Mouse (Mus musculus) midbrain, embryonic 12.5 days (tissue): ENCODE results near the gene Dvl1. TPM values are rescaled to one million over a fixed set of nuclear protein-coding genes. Genes with fewer than 3 reads are reported as not detected.

ENCODE experiments used
- ATAC-seq: fragments of 200-750 bp; cut with Nextera tagmentation; 2 replicates; pipeline ENCODE4 v1.8.0; 2017; ENCODE audit warnings: low read depth, moderate TSS enrichment, moderate library complexity; ENCODE audit not compliant: low FRiP score
- H3K27ac ChIP-seq: fragments of 300-500 bp; sonication (generic); replicated peaks from 2 replicates; pipeline ENCODE4 v1.5.1; 2016; ENCODE audit warnings: mild to moderate bottlenecking
- H3K27me3 ChIP-seq: fragments of 300-500 bp; sonication (generic); 2 replicates; pipeline ENCODE4 v1.6.1; 2016; ENCODE audit warnings: mild to moderate bottlenecking
- H3K36me3 ChIP-seq: fragments of 300-500 bp; sonication (generic); 2 replicates; pipeline ENCODE4 v1.6.1; 2016
- H3K4me1 ChIP-seq: fragments of 300-500 bp; sonication (generic); 2 replicates; pipeline ENCODE4 v1.6.1; 2016
- H3K4me2 ChIP-seq: fragments of 300-500 bp; sonication (generic); replicated peaks from 2 replicates; pipeline ENCODE4 v1.6.1; 2016; ENCODE audit warnings: mild to moderate bottlenecking, moderate library complexity
- H3K4me3 ChIP-seq: fragments of 300-500 bp; sonication (generic); 2 replicates; pipeline ENCODE4 v1.5.1; 2016; ENCODE audit warnings: mild to moderate bottlenecking
- H3K9ac ChIP-seq: fragments of 300-500 bp; sonication (generic); replicated peaks from 2 replicates; pipeline ENCODE4 v1.6.1; 2016; ENCODE audit warnings: mild to moderate bottlenecking, moderate library complexity
- H3K9me3 ChIP-seq: fragments of 300-500 bp; sonication (generic); 2 replicates; pipeline ENCODE4 v1.6.1; 2016; ENCODE audit warnings: mild to moderate bottlenecking
- WGBS: fragments of 180-500 bp; shearing (Covaris S2); methylation state at CpG from one replicate; pipeline ENCODE4 v1.1.7; 2016; 5-methylcytosine and 5-hydroxymethylcytosine counted together
- polyA plus RNA-seq: library from polyadenylated mRNA; unstranded; fragments of >200 nt; fragmentation: Nextera tagmentation; extraction: Ambion mirVana; gene quantifications from 2 replicates; pipeline ENCODE4 v1.2.1, GENCODE M21; 2016

Gene Dvl1
- polyA plus RNA-seq, 1 experiment from 2014 or later = 8.4 TPM

- peak overlapping the region; percentile 99 for H3K4me2 ChIP-seq
- no peak overlapping the region for H3K9ac ChIP-seq
- WGBS = 60% methylated on average over 8 of the region's 8 CpGs
- H3K9me3 ChIP-seq = no peaks in the 10 kb centered on the region
- peaks cover 25% of the 10 kb centered on the region for H3K4me1 ChIP-seq
- H3K4me3 ChIP-seq = peak overlapping the region; percentile 91
- peaks cover 35% of the 10 kb centered on the region for H3K36me3 ChIP-seq
- ATAC-seq = no peak
- peak overlapping the region; percentile 49; the same call in 1 of the 2 replicates for H3K27ac ChIP-seq
- H3K27me3 ChIP-seq = no peaks in the 10 kb centered on the region
Measured at GRCm38 (mm10) chr4:155830596-155830995, 16.6 kb upstream of the Dvl1 start.

- H3K9ac ChIP-seq = peak within 1 kb of the TSS; percentile 94
- H3K4me3 ChIP-seq = peak within 1 kb of the TSS; percentile 91
- H3K27me3 ChIP-seq = no peaks in the 10 kb centered on the region
- H3K27ac ChIP-seq = peak within 1 kb of the TSS; percentile 87
- H3K36me3 ChIP-seq = peaks cover 32% of the 10 kb centered on the region; the same call in 1 of the 2 replicates
- H3K9me3 ChIP-seq = no peaks in the 10 kb centered on the region
- peaks cover 25% of the 10 kb centered on the region for H3K4me1 ChIP-seq
- H3K4me2 ChIP-seq = peak within 1 kb of the TSS; percentile 99
- under 1% methylated on average over 49 of the region's 49 CpGs for WGBS
- ATAC-seq = peak; percentile 92
Measured at GRCm38 (mm10) chr4:155831205-155831766, 15.9 kb upstream of the Dvl1 start, which contains the start of gene Aurkaip1. Aurkaip1 (plus strand) TSS chr4:155831272.

- 2% methylated on average over 25 of the region's 25 CpGs for WGBS
- Histone ChIP-seq H3K4me2 (peak overlapping the region; percentile 99), H3K9ac (peak overlapping the region; percentile 94), H3K27ac (peak overlapping the region; percentile 87), H3K4me1 (peaks cover 25% of the 10 kb centered on the region), H3K27me3 (no peaks in the 10 kb centered on the region), H3K9me3 (no peaks in the 10 kb centered on the region), H3K4me3 (peak overlapping the region; percentile 91), H3K36me3 (peaks cover 28% of the 10 kb centered on the region; the same call in 1 of the 2 replicates)
- no peak; the same call in 1 of the 2 replicates for ATAC-seq
Measured at GRCm38 (mm10) chr4:155831831-155832230, 15.4 kb upstream of the Dvl1 start.

GRCm38 (mm10) chr4:155832321-155832720 is 14.9 kb upstream of the Dvl1 start:
- peaks cover 25% of the 10 kb centered on the region for H3K4me1 ChIP-seq
- H3K4me3 ChIP-seq = peak overlapping the region; percentile 91
- H3K27ac ChIP-seq = no peak overlapping the region
- peaks cover 24% of the 10 kb centered on the region; the same call in 1 of the 2 replicates for H3K36me3 ChIP-seq
- WGBS = 57% methylated on average over 10 of the region's 10 CpGs
- peak overlapping the region; percentile 94 for H3K9ac ChIP-seq
- peak overlapping the region; percentile 99 for H3K4me2 ChIP-seq
- no peak for ATAC-seq
- no peaks in the 10 kb centered on the region for H3K27me3 ChIP-seq
- no peaks in the 10 kb centered on the region for H3K9me3 ChIP-seq

GRCm38 (mm10) chr4:155833234-155833633 is 14.0 kb upstream of the Dvl1 start:
- H3K27me3 ChIP-seq = no peaks in the 10 kb centered on the region
- H3K4me3 ChIP-seq = 0 out of 2 replicates have a peak overlapping the region, but pooled peaks have one; percentile 3
- no peak overlapping the region for H3K27ac ChIP-seq
- H3K9ac ChIP-seq = no peak overlapping the region
- no peak overlapping the region for H3K4me2 ChIP-seq
- peaks cover 25% of the 10 kb centered on the region for H3K4me1 ChIP-seq
- 85% methylated on average over 4 of the region's 4 CpGs for WGBS
- peaks cover 18% of the 10 kb centered on the region; the same call in 1 of the 2 replicates for H3K36me3 ChIP-seq
- ATAC-seq = no peak
- no peaks in the 10 kb centered on the region for H3K9me3 ChIP-seq

GRCm38 (mm10) chr4:155833836-155834235 is 13.4 kb upstream of the Dvl1 start:
- whole genome bisulfite sequencing = 40% methylated on average over 2 of the region's 2 CpGs
- Histone ChIP-seq H3K4me3 (no peak overlapping the region), H3K9me3 (no peaks in the 10 kb centered on the region), H3K27me3 (no peaks in the 10 kb centered on the region), H3K4me2 (no peak overlapping the region), H3K9ac (no peak overlapping the region), H3K4me1 (peaks cover 25% of the 10 kb centered on the region), H3K27ac (peak overlapping the region; percentile 27; the same call in 1 of the 2 replicates), H3K36me3 (peaks cover 18% of the 10 kb centered on the region; the same call in 1 of the 2 replicates)
- peak; percentile 21; the same call in 1 of the 2 replicates for ATAC-seq

GRCm38 (mm10) chr4:155837404-155838010 is 9.7 kb upstream of the Dvl1 start:
- Histone ChIP-seq H3K27me3 (peaks cover 14% of the 10 kb centered on the region), H3K9ac (no peak overlapping the region), H3K27ac (no peak overlapping the region), H3K4me3 (no peak overlapping the region), H3K36me3 (peaks cover 16% of the 10 kb centered on the region; the same call in 1 of the 2 replicates), H3K4me1 (peaks cover 41% of the 10 kb centered on the region), H3K9me3 (no peaks in the 10 kb centered on the region), H3K4me2 (no peak overlapping the region)
- 82% methylated on average over 11 of the region's 11 CpGs for WGBS
- no peak for ATAC-seq

- 0 out of 2 replicates have a peak, but pooled peaks cover 9% of the 10 kb centered on the region for H3K36me3 ChIP-seq
- H3K27me3 ChIP-seq = peaks cover 14% of the 10 kb centered on the region
- H3K4me1 ChIP-seq = peaks cover 33% of the 10 kb centered on the region
- no peak overlapping the region for H3K4me2 ChIP-seq
- H3K9ac ChIP-seq = no peak overlapping the region
- H3K9me3 ChIP-seq = no peaks in the 10 kb centered on the region
- H3K27ac ChIP-seq = peak overlapping the region; percentile 2; the same call in 1 of the 2 replicates
- no peak overlapping the region for H3K4me3 ChIP-seq
- ATAC-seq = no peak
- WGBS = 61% methylated on average over 8 of the region's 8 CpGs
Measured at GRCm38 (mm10) chr4:155838187-155839153, 8.7 kb upstream of the Dvl1 start.

GRCm38 (mm10) chr4:155839483-155839910 is 7.7 kb upstream of the Dvl1 start, which contains the start of gene Mxra8:
Mxra8 (plus strand) TSS chr4:155839680.
- Histone ChIP-seq H3K4me3 (peak within 1 kb of the TSS; percentile 42), H3K36me3 (0 out of 2 replicates have a peak, but pooled peaks cover 5% of the 10 kb centered on the region), H3K27me3 (peaks cover 14% of the 10 kb centered on the region), H3K4me2 (peak within 1 kb of the TSS; percentile 70), H3K9ac (peak within 1 kb of the TSS; percentile 56), H3K27ac (peak within 1 kb of the TSS; percentile 30), H3K9me3 (no peaks in the 10 kb centered on the region), H3K4me1 (peaks cover 26% of the 10 kb centered on the region)
- 2% methylated on average over 16 of the region's 16 CpGs for WGBS
- peak; percentile 85 for ATAC-seq

- no peak for ATAC-seq
- WGBS = 4% methylated on average over 8 of the region's 8 CpGs
- H3K27me3 ChIP-seq = peaks cover 14% of the 10 kb centered on the region
Measured at GRCm38 (mm10) chr4:155840076-155841002, 6.9 kb upstream of the Dvl1 start.

More at GRCm38 (mm10) chr4:155840076-155841002, 6.9 kb upstream of the Dvl1 start:
- H3K27ac ChIP-seq = peak overlapping the region; percentile 30
- peaks cover 26% of the 10 kb centered on the region for H3K4me1 ChIP-seq
- peak overlapping the region; percentile 42 for H3K4me3 ChIP-seq
- H3K9ac ChIP-seq = peak overlapping the region; percentile 57
- peak overlapping the region; percentile 70 for H3K4me2 ChIP-seq
- 0 out of 2 replicates have a peak, but pooled peaks cover 5% of the 10 kb centered on the region for H3K36me3 ChIP-seq
- H3K9me3 ChIP-seq = no peaks in the 10 kb centered on the region
